In genomic region chr1:133048690-133049089, GRCm38 (mm10) we compare ENCODE assay signal across 12 mouse cellular contexts. TPM values are rescaled to one million over a fixed set of nuclear protein-coding genes. Genes with fewer than 3 reads are reported as not detected.
DNase-seq lines count a peak whose midpoint lies in the region; ATAC-seq lines count a peak whose summit lies in the region.
"Had no signal": no experiment of that assay in that cellular context is flagged by ENCODE, and none has a peak within 500 bp of the region (broad histone marks: within the 10 kb centered on the region; RNA-seq: fewer than 3 reads in every experiment).

No protein-coding gene starts in this region.

- no peak overlapping the region for H3K27ac ChIP-seq in heart, embryonic 13.5 days (replicated peaks)
- no peak overlapping the region for H3K27ac ChIP-seq in embryonic facial prominence, embryonic 12.5 days
- H3K27ac ChIP-seq in hindbrain, embryonic 10.5 days: peak overlapping the region; percentile 24
- no peak overlapping the region for H3K27ac ChIP-seq in midbrain, embryonic 15.5 days
- H3K27ac ChIP-seq: kidney, postnatal 0 days; liver, embryonic 14.5 days had no signal

- H3K4me2 ChIP-seq in heart, embryonic 13.5 days: peak overlapping the region; percentile 74
- 0 out of 2 replicates have a peak overlapping the region, but pooled peaks have one; percentile 72 for H3K4me2 ChIP-seq in embryonic facial prominence, embryonic 12.5 days (replicated peaks)
- H3K4me2 ChIP-seq in midbrain, embryonic 15.5 days: peak overlapping the region; percentile 68

- H3K9me3 ChIP-seq in heart, embryonic 13.5 days: no peaks in the 10 kb centered on the region
- H3K9me3 ChIP-seq in embryonic facial prominence, embryonic 12.5 days: no peaks in the 10 kb centered on the region
- H3K9me3 ChIP-seq in hindbrain, embryonic 10.5 days: no peaks in the 10 kb centered on the region
- no peaks in the 10 kb centered on the region for H3K9me3 ChIP-seq in midbrain, embryonic 15.5 days

- intact Hi-C loops in gastrocnemius, postnatal 36 days (cut with DNase I): loop anchor here (10.0 kb wide), 1 partner anchor 256 kb away; the partner anchor contains the start of gene Golt1a

- H3K9ac ChIP-seq in heart, embryonic 13.5 days: peak overlapping the region; percentile 57
- no peak overlapping the region for H3K9ac ChIP-seq in embryonic facial prominence, embryonic 12.5 days
- H3K9ac ChIP-seq in midbrain, embryonic 15.5 days: no peak overlapping the region
- H3K9ac ChIP-seq: liver, embryonic 14.5 days had no signal

- 29% methylated on average over 2 of the region's 2 CpGs for WGBS in heart, embryonic 13.5 days
- 59% methylated on average over 2 of the region's 2 CpGs for WGBS in embryonic facial prominence, embryonic 12.5 days
- 35% methylated on average over 2 of the region's 2 CpGs for WGBS in hindbrain, embryonic 10.5 days
- 13% methylated on average over 2 of the region's 2 CpGs for WGBS in midbrain, embryonic 15.5 days

- H3K36me3 ChIP-seq in heart, embryonic 13.5 days: no peaks in the 10 kb centered on the region
- H3K36me3 ChIP-seq in embryonic facial prominence, embryonic 12.5 days: no peaks in the 10 kb centered on the region
- 0 out of 2 replicates have a peak, but pooled peaks cover 16% of the 10 kb centered on the region for H3K36me3 ChIP-seq in hindbrain, embryonic 10.5 days
- H3K36me3 ChIP-seq in midbrain, embryonic 15.5 days (replicated peaks): no peaks in the 10 kb centered on the region

- no peak for ATAC-seq in heart, embryonic 13.5 days (ENCODE audit: extremely low read depth, insufficient number of reproducible peaks, low FRiP score, low TSS enrichment)
- ATAC-seq in embryonic facial prominence, embryonic 12.5 days (ENCODE audit: insufficient number of reproducible peaks, insufficient read depth, low FRiP score, low TSS enrichment): no peak
- ATAC-seq in midbrain, embryonic 15.5 days (replicated peaks): no peak
- ATAC-seq in megakaryocyte progenitor cell, adult 5-6 weeks (replicated peaks; ENCODE audit: poor library complexity): no peak
- ATAC-seq in megakaryocyte, adult 5-6 weeks (ENCODE audit: poor library complexity, severe bottlenecking): no peak

- DNase-seq in heart, adult 8-10 months (ENCODE audit: low spot score): no peak
- no peak for DNase-seq in hindbrain, embryonic 10.5 days (ENCODE audit: low spot score)
- DNase-seq in gastrocnemius, postnatal 36 days: no peak
- DNase-seq: adrenal gland, adult 2 months; thymus, adult 18-20 months had no signal

- H3K27me3 ChIP-seq in heart, embryonic 13.5 days (replicated peaks): no peaks in the 10 kb centered on the region
- H3K27me3 ChIP-seq in embryonic facial prominence, embryonic 12.5 days: no peaks in the 10 kb centered on the region
- H3K27me3 ChIP-seq in hindbrain, embryonic 10.5 days (ENCODE audit: insufficient read depth, poor library complexity, severe bottlenecking): no peaks in the 10 kb centered on the region
- no peaks in the 10 kb centered on the region for H3K27me3 ChIP-seq in midbrain, embryonic 15.5 days (replicated peaks)

- H3K4me1 ChIP-seq in heart, embryonic 13.5 days: peaks cover 66% of the 10 kb centered on the region
- peaks cover 47% of the 10 kb centered on the region for H3K4me1 ChIP-seq in embryonic facial prominence, embryonic 12.5 days
- H3K4me1 ChIP-seq in hindbrain, embryonic 10.5 days (replicated peaks): peaks cover 79% of the 10 kb centered on the region
- H3K4me1 ChIP-seq in midbrain, embryonic 15.5 days: peaks cover 54% of the 10 kb centered on the region

- 0 out of 2 replicates have a peak overlapping the region, but pooled peaks have one; percentile 73 for H3K4me3 ChIP-seq in heart, embryonic 13.5 days
- H3K4me3 ChIP-seq in embryonic facial prominence, embryonic 12.5 days: no peak overlapping the region
- H3K4me3 ChIP-seq in hindbrain, embryonic 10.5 days: peak overlapping the region; percentile 95
- H3K4me3 ChIP-seq in midbrain, embryonic 15.5 days: peak overlapping the region; percentile 3; the same call in 1 of the 2 replicates

RNA-seq across cellular contexts. Expression of gene Pik3c2b, which starts 3.2 kb away (rescaled TPM):
- 8.5 and 9.5 TPM in 2 replicates for polyA plus RNA-seq in heart, embryonic 13.5 days (2015; fragmentation: Nextera tagmentation; extraction: Ambion mirVana)
- total RNA-seq in heart, adult 8-10 months (2022): 10 to 100 TPM; 19.2 to 20.8 (median 19.9) TPM
- polyA plus RNA-seq in embryonic facial prominence, embryonic 12.5 days (2016; fragmentation: Nextera tagmentation; extraction: Ambion mirVana): 9.8 and 10.8 TPM in 2 replicates
- polyA plus RNA-seq in hindbrain, embryonic 10.5 days (2016; fragmentation: Nextera tagmentation; extraction: Ambion mirVana): 16.8 and 20.8 TPM in 2 replicates
- polyA plus RNA-seq in midbrain, embryonic 15.5 days (2015; fragmentation: Nextera tagmentation; extraction: Ambion mirVana): 16.2 and 17.1 TPM in 2 replicates
- total RNA-seq in megakaryocyte progenitor cell, adult 5-6 weeks (2015): 1.8 and 2.6 TPM in 2 replicates
- total RNA-seq in megakaryocyte progenitor cell, adult 5-6 weeks (2017): 1.5 and 1.7 TPM in 2 replicates
- 0.67 and 1.1 TPM in 2 replicates for total RNA-seq in megakaryocyte, adult 5-6 weeks (2015)
- total RNA-seq in megakaryocyte, adult 5-6 weeks (2017): 0.48 and 0.98 TPM in 2 replicates
- total RNA-seq in gastrocnemius, postnatal 36 days (2021): 10 to 100 TPM in 1 of 2 experiments, 1 to 10 TPM in 1; 9.3 to 11.1 TPM

RNA-seq across cellular contexts. Expression of gene Mdm4, which starts 18.3 kb away (rescaled TPM):
- 19.2 and 23.4 TPM in 2 replicates for polyA plus RNA-seq in heart, embryonic 13.5 days (2015; fragmentation: Nextera tagmentation; extraction: Ambion mirVana)
- total RNA-seq in heart, adult 8-10 months (2022): 10 to 100 TPM; 19.5 to 30.7 (median 22.6) TPM
- polyA plus RNA-seq in embryonic facial prominence, embryonic 12.5 days (2016; fragmentation: Nextera tagmentation; extraction: Ambion mirVana): 46.9 and 49.0 TPM in 2 replicates
- 31.9 and 36.3 TPM in 2 replicates for polyA plus RNA-seq in hindbrain, embryonic 10.5 days (2016; fragmentation: Nextera tagmentation; extraction: Ambion mirVana)
- polyA plus RNA-seq in midbrain, embryonic 15.5 days (2015; fragmentation: Nextera tagmentation; extraction: Ambion mirVana): 44.3 and 45.4 TPM in 2 replicates
- 65.0 and 85.1 TPM in 2 replicates for total RNA-seq in megakaryocyte progenitor cell, adult 5-6 weeks (2015)
- 105 and 121 TPM in 2 replicates for total RNA-seq in megakaryocyte progenitor cell, adult 5-6 weeks (2017)
- 66.6 and 69.0 TPM in 2 replicates for total RNA-seq in megakaryocyte, adult 5-6 weeks (2015)
- 88.5 and 97.9 TPM in 2 replicates for total RNA-seq in megakaryocyte, adult 5-6 weeks (2017)
- 10 to 100 TPM; 22.7 to 28.1 TPM for total RNA-seq in gastrocnemius, postnatal 36 days (2021)
